Mouse (Mus musculus) stomach, embryonic 16.5 days (tissue): ENCODE measurements around the gene Ankfy1. TPM values are rescaled to one million over a fixed set of nuclear protein-coding genes. Genes with fewer than 3 reads are reported as not detected.

Experiments used
- ATAC-seq: fragments of 200-750 bp; cut with Nextera tagmentation; 2 replicates; pipeline ENCODE4 v1.8.0; 2017; ENCODE audit warnings: moderate number of reproducible peaks, moderate TSS enrichment; ENCODE audit not compliant: insufficient read depth, low FRiP score
- H3K27ac ChIP-seq: fragments of 300-500 bp; sonication (generic); 2 replicates; pipeline ENCODE4 v1.5.1; 2014; ENCODE audit warnings: low read length
- H3K27me3 ChIP-seq: fragments of 300-500 bp; sonication (generic); 2 replicates; pipeline ENCODE4 v1.6.1; 2014; ENCODE audit warnings: low read length, control low read depth, mixed read lengths; ENCODE audit not compliant: control insufficient read depth, insufficient read depth
- H3K36me3 ChIP-seq: fragments of 300-500 bp; sonication (generic); 2 replicates; pipeline ENCODE4 v1.6.1; 2014; ENCODE audit warnings: low read length; ENCODE audit not compliant: control insufficient read depth, insufficient read depth
- H3K4me1 ChIP-seq: fragments of 300-500 bp; sonication (generic); 2 replicates; pipeline ENCODE4 v1.6.1; 2014; ENCODE audit warnings: low read length, control low read depth, mixed read lengths; ENCODE audit not compliant: control insufficient read depth, insufficient read depth
- H3K4me2 ChIP-seq: fragments of 300-500 bp; sonication (generic); 2 replicates; pipeline ENCODE4 v1.6.1; 2014; ENCODE audit warnings: low read depth, low read length, mixed read lengths
- H3K4me3 ChIP-seq: fragments of 300-500 bp; sonication (generic); replicated peaks from 2 replicates; pipeline ENCODE4 v1.5.1; 2014; ENCODE audit warnings: mild to moderate bottlenecking, low read length
- H3K9ac ChIP-seq: fragments of 300-500 bp; sonication (generic); 2 replicates; pipeline ENCODE4 v1.6.1; 2014; ENCODE audit warnings: low read length
- H3K9me3 ChIP-seq: fragments of 300-500 bp; sonication (generic); replicated peaks from 2 replicates; pipeline ENCODE4 v1.6.1; 2016; ENCODE audit warnings: low read length, control low read depth; ENCODE audit not compliant: control insufficient read depth
- WGBS: fragments of 180-500 bp; shearing (Covaris S2); extraction: QIAGEN DNeasy Blood & Tissue Kit; methylation state at CpG from one replicate; pipeline ENCODE4 v1.1.7; 2014; 5-methylcytosine and 5-hydroxymethylcytosine counted together
- polyA plus RNA-seq: library from polyadenylated mRNA; unstranded; fragments of >200 nt; fragmentation: Nextera tagmentation; extraction: Ambion mirVana; gene quantifications from 2 replicates; pipeline ENCODE4 v1.2.1, GENCODE M21; 2015

Ankfy1 gene
- 27.2 and 28.8 TPM in 2 replicates for polyA plus RNA-seq

- Histone ChIP-seq H3K4me3 (peak within 1 kb of the TSS; percentile 78), H3K4me2 (peak within 1 kb of the TSS; percentile 81), H3K27me3 (no peaks in the 10 kb centered on the region), H3K36me3 (no peaks in the 10 kb centered on the region), H3K9ac (peak within 1 kb of the TSS; percentile 78), H3K9me3 (no peaks in the 10 kb centered on the region), H3K4me1 (peaks cover 16% of the 10 kb centered on the region), H3K27ac (peak within 1 kb of the TSS; percentile 69)
- peak; percentile 96 for ATAC-seq
- under 1% methylated on average over 56 of the region's 56 CpGs for WGBS
Observed at GRCm38 (mm10) chr11:72689551-72690510, at the start of gene Ankfy1. Ankfy1 (plus strand) TSS chr11:72690006.

GRCm38 (mm10) chr11:72642730-72643129 is 47.1 kb upstream of the Ankfy1 start:
- H3K9ac ChIP-seq = no peak overlapping the region
- H3K36me3 ChIP-seq = no peaks in the 10 kb centered on the region
- H3K4me1 ChIP-seq = no peaks in the 10 kb centered on the region
- no peak overlapping the region for H3K4me2 ChIP-seq
- ATAC-seq = no peak
- WGBS = 51% methylated on average over 4 of the region's 4 CpGs
- H3K27me3 ChIP-seq = no peaks in the 10 kb centered on the region
- no peaks in the 10 kb centered on the region for H3K9me3 ChIP-seq
- no peak overlapping the region for H3K27ac ChIP-seq
- H3K4me3 ChIP-seq = no peak overlapping the region

GRCm38 (mm10) chr11:72645386-72645785 is 44.4 kb upstream of the Ankfy1 start:
- Histone ChIP-seq H3K9me3 (no peaks in the 10 kb centered on the region), H3K27me3 (no peaks in the 10 kb centered on the region), H3K9ac (no peak overlapping the region), H3K4me1 (no peaks in the 10 kb centered on the region), H3K4me3 (no peak overlapping the region), H3K4me2 (no peak overlapping the region), H3K27ac (no peak overlapping the region), H3K36me3 (no peaks in the 10 kb centered on the region)
- no peak for ATAC-seq
- whole genome bisulfite sequencing = 62% methylated on average over 5 of the region's 5 CpGs

GRCm38 (mm10) chr11:72650347-72650746 is 39.5 kb upstream of the Ankfy1 start:
- no peak overlapping the region for H3K4me2 ChIP-seq
- H3K27ac ChIP-seq = no peak overlapping the region
- H3K4me3 ChIP-seq = no peak overlapping the region
- H3K9me3 ChIP-seq = no peaks in the 10 kb centered on the region
- no peaks in the 10 kb centered on the region for H3K36me3 ChIP-seq
- H3K27me3 ChIP-seq = no peaks in the 10 kb centered on the region
- H3K4me1 ChIP-seq = no peaks in the 10 kb centered on the region
- 81% methylated on average over 2 of the region's 2 CpGs for WGBS
- no peak overlapping the region for H3K9ac ChIP-seq
- ATAC-seq = no peak

GRCm38 (mm10) chr11:72659918-72660317 is 29.9 kb upstream of the Ankfy1 start:
- Histone ChIP-seq H3K9ac (no peak overlapping the region), H3K4me3 (no peak overlapping the region), H3K9me3 (no peaks in the 10 kb centered on the region), H3K27ac (no peak overlapping the region), H3K4me2 (no peak overlapping the region), H3K36me3 (no peaks in the 10 kb centered on the region), H3K4me1 (no peaks in the 10 kb centered on the region), H3K27me3 (no peaks in the 10 kb centered on the region)
- no peak for ATAC-seq

- no peak overlapping the region for H3K4me3 ChIP-seq
- no peaks in the 10 kb centered on the region for H3K36me3 ChIP-seq
- no peak overlapping the region for H3K4me2 ChIP-seq
- WGBS = 86% methylated on average over 1 of the region's 1 CpGs
- H3K9me3 ChIP-seq = no peaks in the 10 kb centered on the region
- H3K27ac ChIP-seq = no peak overlapping the region
- ATAC-seq = no peak
- no peak overlapping the region for H3K9ac ChIP-seq
- no peaks in the 10 kb centered on the region for H3K27me3 ChIP-seq
- H3K4me1 ChIP-seq = no peaks in the 10 kb centered on the region
Observed at GRCm38 (mm10) chr11:72660359-72660758, 29.4 kb upstream of the Ankfy1 start.

- Histone ChIP-seq H3K9me3 (no peaks in the 10 kb centered on the region), H3K9ac (no peak overlapping the region), H3K36me3 (no peaks in the 10 kb centered on the region), H3K4me2 (no peak overlapping the region), H3K4me3 (no peak overlapping the region), H3K27me3 (no peaks in the 10 kb centered on the region), H3K4me1 (no peaks in the 10 kb centered on the region), H3K27ac (no peak overlapping the region)
- 86% methylated on average over 4 of the region's 4 CpGs for WGBS
- ATAC-seq = no peak
Observed at GRCm38 (mm10) chr11:72664641-72665040, 25.2 kb upstream of the Ankfy1 start.

- no peak for ATAC-seq
- no peaks in the 10 kb centered on the region for H3K4me1 ChIP-seq
- H3K27me3 ChIP-seq = no peaks in the 10 kb centered on the region
- no peaks in the 10 kb centered on the region for H3K36me3 ChIP-seq
- H3K9me3 ChIP-seq = no peaks in the 10 kb centered on the region
- H3K9ac ChIP-seq = no peak overlapping the region
- no peak overlapping the region for H3K4me2 ChIP-seq
- no peak overlapping the region for H3K4me3 ChIP-seq
- H3K27ac ChIP-seq = no peak overlapping the region
Observed at GRCm38 (mm10) chr11:72670634-72671033, 19.2 kb upstream of the Ankfy1 start.

- 63% methylated on average over 6 of the region's 6 CpGs for WGBS
- H3K4me3 ChIP-seq = no peak overlapping the region
- H3K27me3 ChIP-seq = no peaks in the 10 kb centered on the region
- H3K9me3 ChIP-seq = no peaks in the 10 kb centered on the region
- H3K36me3 ChIP-seq = no peaks in the 10 kb centered on the region
- no peaks in the 10 kb centered on the region for H3K4me1 ChIP-seq
- no peak for ATAC-seq
- H3K4me2 ChIP-seq = no peak overlapping the region
- H3K9ac ChIP-seq = no peak overlapping the region
- no peak overlapping the region for H3K27ac ChIP-seq
Observed at GRCm38 (mm10) chr11:72671294-72671988, 18.4 kb upstream of the Ankfy1 start.
